Mouse (Mus musculus) heart, embryonic 13.5 days (tissue): ENCODE data around the gene Pdzrn3. TPM values are rescaled to one million over a fixed set of nuclear protein-coding genes. Genes with fewer than 3 reads are reported as not detected.

Experiments
- ATAC-seq: fragments of 200-750 bp; cut with Nextera tagmentation; 2 replicates; pipeline ENCODE4 v1.8.0; 2017; ENCODE audit warnings: moderate TSS enrichment; ENCODE audit not compliant: insufficient number of reproducible peaks, low FRiP score, low TSS enrichment; ENCODE audit errors: extremely low read depth
- H3K27ac ChIP-seq: fragments of 300-500 bp; sonication (generic); replicated peaks from 2 replicates; pipeline ENCODE4 v1.5.1; 2015; ENCODE audit warnings: moderate library complexity, mild to moderate bottlenecking, inconsistent platforms
- H3K27me3 ChIP-seq: fragments of 300-500 bp; sonication (generic); replicated peaks from 2 replicates; pipeline ENCODE4 v1.6.1; 2015; ENCODE audit warnings: mild to moderate bottlenecking, inconsistent platforms
- H3K36me3 ChIP-seq: fragments of 300-500 bp; sonication (generic); 2 replicates; pipeline ENCODE4 v1.6.1; 2015; ENCODE audit warnings: mild to moderate bottlenecking, inconsistent platforms
- H3K4me1 ChIP-seq: fragments of 300-500 bp; sonication (generic); 2 replicates; pipeline ENCODE4 v1.6.1; 2015; ENCODE audit warnings: inconsistent platforms
- H3K4me2 ChIP-seq: fragments of 300-500 bp; sonication (generic); 2 replicates; pipeline ENCODE4 v1.6.1; 2015; ENCODE audit warnings: inconsistent platforms, mild to moderate bottlenecking, moderate library complexity
- H3K4me3 ChIP-seq: fragments of 300-500 bp; sonication (generic); 2 replicates; pipeline ENCODE4 v1.5.1; 2015; ENCODE audit warnings: moderate library complexity, mild to moderate bottlenecking, inconsistent platforms
- H3K9ac ChIP-seq: fragments of 300-500 bp; sonication (generic); 2 replicates; pipeline ENCODE4 v1.6.1; 2015; ENCODE audit warnings: inconsistent platforms, mild to moderate bottlenecking, moderate library complexity
- H3K9me3 ChIP-seq: fragments of 300-500 bp; sonication (generic); 2 replicates; pipeline ENCODE4 v1.6.1; 2016; ENCODE audit warnings: inconsistent platforms
- WGBS: fragments of 180-500 bp; shearing (Covaris S2); methylation state at CpG from one replicate; pipeline ENCODE4 v1.1.7; 2015; ENCODE audit warnings: mixed read lengths; 5-methylcytosine and 5-hydroxymethylcytosine counted together
- polyA plus RNA-seq: library from polyadenylated mRNA; unstranded; fragments of >200 nt; fragmentation: Nextera tagmentation; extraction: Ambion mirVana; gene quantifications from 2 replicates; pipeline ENCODE4 v1.2.1, GENCODE M21; 2015

The Pdzrn3 gene
- polyA plus RNA-seq, 1 experiment from 2014 or later: 9.8 TPM

- Histone ChIP-seq H3K4me1 (peaks cover 78% of the 10 kb centered on the region), H3K27ac (peak overlapping the region; percentile 89), H3K9ac (peak overlapping the region; percentile 58), H3K4me3 (no peak overlapping the region), H3K9me3 (no peaks in the 10 kb centered on the region), H3K36me3 (no peaks in the 10 kb centered on the region), H3K27me3 (no peaks in the 10 kb centered on the region), H3K4me2 (peak overlapping the region; percentile 30; the same call in 1 of the 2 replicates)
- WGBS: 51% methylated on average over 5 of the region's 5 CpGs
- no peak for ATAC-seq
These were observed 50.0 kb downstream of the Pdzrn3 start for GRCm38 (mm10) chr6:101327741-101328140.

- Histone ChIP-seq H3K4me2 (0 out of 2 replicates have a peak overlapping the region, but pooled peaks have one; percentile 2), H3K9ac (no peak overlapping the region), H3K9me3 (no peaks in the 10 kb centered on the region), H3K36me3 (no peaks in the 10 kb centered on the region), H3K27ac (peak overlapping the region; percentile 89), H3K4me3 (no peak overlapping the region), H3K27me3 (no peaks in the 10 kb centered on the region), H3K4me1 (peaks cover 72% of the 10 kb centered on the region)
- 74% methylated on average over 3 of the region's 3 CpGs for WGBS
- ATAC-seq: no peak
These were observed 50.5 kb downstream of the Pdzrn3 start for GRCm38 (mm10) chr6:101327196-101327595.

- peaks cover 61% of the 10 kb centered on the region for H3K4me1 ChIP-seq
- WGBS: 69% methylated on average over 3 of the region's 3 CpGs
- no peak overlapping the region for H3K4me3 ChIP-seq
- H3K4me2 ChIP-seq: no peak overlapping the region
- ATAC-seq: no peak
- H3K27ac ChIP-seq: peak overlapping the region; percentile 89
- H3K36me3 ChIP-seq: no peaks in the 10 kb centered on the region
- H3K9me3 ChIP-seq: no peaks in the 10 kb centered on the region
- H3K27me3 ChIP-seq: no peaks in the 10 kb centered on the region
- no peak overlapping the region for H3K9ac ChIP-seq
These were observed 51.7 kb downstream of the Pdzrn3 start for GRCm38 (mm10) chr6:101325842-101326639.

- Histone ChIP-seq H3K9me3 (no peaks in the 10 kb centered on the region), H3K27me3 (no peaks in the 10 kb centered on the region), H3K27ac (no peak overlapping the region), H3K4me2 (no peak overlapping the region), H3K9ac (no peak overlapping the region), H3K36me3 (no peaks in the 10 kb centered on the region), H3K4me1 (peaks cover 56% of the 10 kb centered on the region), H3K4me3 (no peak overlapping the region)
- ATAC-seq: no peak
- WGBS: 87% methylated on average over 3 of the region's 3 CpGs
These were observed 55.1 kb downstream of the Pdzrn3 start for GRCm38 (mm10) chr6:101322580-101322979.

GRCm38 (mm10) chr6:101320386-101320785 lies 57.3 kb downstream of the Pdzrn3 start:
- H3K4me1 ChIP-seq: peaks cover 53% of the 10 kb centered on the region
- no peak overlapping the region for H3K4me3 ChIP-seq
- WGBS: 33% methylated on average over 3 of the region's 3 CpGs
- H3K36me3 ChIP-seq: no peaks in the 10 kb centered on the region
- H3K27me3 ChIP-seq: no peaks in the 10 kb centered on the region
- H3K27ac ChIP-seq: peak overlapping the region; percentile 58
- ATAC-seq: no peak; the same call in 1 of the 2 replicates
- no peak overlapping the region for H3K9ac ChIP-seq
- H3K4me2 ChIP-seq: no peak overlapping the region
- H3K9me3 ChIP-seq: no peaks in the 10 kb centered on the region

GRCm38 (mm10) chr6:101319374-101319967 lies 58.2 kb downstream of the Pdzrn3 start:
- H3K36me3 ChIP-seq: no peaks in the 10 kb centered on the region
- no peaks in the 10 kb centered on the region for H3K27me3 ChIP-seq
- peaks cover 51% of the 10 kb centered on the region for H3K4me1 ChIP-seq
- no peaks in the 10 kb centered on the region for H3K9me3 ChIP-seq
- ATAC-seq: no peak
- H3K4me3 ChIP-seq: no peak overlapping the region
- peak overlapping the region; percentile 70 for H3K27ac ChIP-seq
- WGBS: 69% methylated on average over 7 of the region's 7 CpGs
- no peak overlapping the region for H3K4me2 ChIP-seq
- no peak overlapping the region for H3K9ac ChIP-seq

- no peaks in the 10 kb centered on the region for H3K36me3 ChIP-seq
- 51% methylated on average over 6 of the region's 6 CpGs for WGBS
- peaks cover 59% of the 10 kb centered on the region for H3K4me1 ChIP-seq
- ATAC-seq: no peak
- peak overlapping the region; percentile 34; the same call in 1 of the 2 replicates for H3K27ac ChIP-seq
- no peaks in the 10 kb centered on the region for H3K27me3 ChIP-seq
- H3K9ac ChIP-seq: peak overlapping the region; percentile 54
- H3K4me2 ChIP-seq: no peak overlapping the region
- H3K4me3 ChIP-seq: no peak overlapping the region
- H3K9me3 ChIP-seq: no peaks in the 10 kb centered on the region
These were observed 59.2 kb downstream of the Pdzrn3 start for GRCm38 (mm10) chr6:101318530-101318929.

- H3K36me3 ChIP-seq: peaks cover 3% of the 10 kb centered on the region; the same call in 1 of the 2 replicates
These were observed 66.3 kb downstream of the Pdzrn3 start for GRCm38 (mm10) chr6:101311446-101311845.

GRCm38 (mm10) chr6:101310491-101310890 lies 67.2 kb downstream of the Pdzrn3 start:
- no peaks in the 10 kb centered on the region for H3K27me3 ChIP-seq
- ATAC-seq: no peak
- H3K9ac ChIP-seq: no peak overlapping the region
- H3K36me3 ChIP-seq: peaks cover 3% of the 10 kb centered on the region; the same call in 1 of the 2 replicates
- WGBS: 74% methylated on average over 9 of the region's 9 CpGs
- no peaks in the 10 kb centered on the region for H3K9me3 ChIP-seq
- H3K4me1 ChIP-seq: peaks cover 68% of the 10 kb centered on the region
- no peak overlapping the region for H3K4me2 ChIP-seq
- no peak overlapping the region for H3K27ac ChIP-seq
- no peak overlapping the region for H3K4me3 ChIP-seq

More at GRCm38 (mm10) chr6:101311446-101311845, 66.3 kb downstream of the Pdzrn3 start:
- Histone ChIP-seq H3K4me3 (no peak overlapping the region), H3K9ac (no peak overlapping the region), H3K4me1 (peaks cover 76% of the 10 kb centered on the region), H3K27ac (0 out of 2 replicates have a peak overlapping the region, but pooled peaks have one; percentile 24), H3K27me3 (no peaks in the 10 kb centered on the region), H3K4me2 (no peak overlapping the region), H3K9me3 (no peaks in the 10 kb centered on the region)
- ATAC-seq: no peak
- 12% methylated on average over 6 of the region's 6 CpGs for WGBS

GRCm38 (mm10) chr6:101307964-101308531 lies 69.6 kb downstream of the Pdzrn3 start:
- WGBS: 42% methylated on average over 11 of the region's 11 CpGs
- Histone ChIP-seq H3K9ac (0 out of 2 replicates have a peak overlapping the region, but pooled peaks have one; percentile 10), H3K4me3 (no peak overlapping the region), H3K4me1 (peaks cover 56% of the 10 kb centered on the region), H3K36me3 (peaks cover 13% of the 10 kb centered on the region), H3K27me3 (no peaks in the 10 kb centered on the region), H3K27ac (peak overlapping the region; percentile 62), H3K9me3 (no peaks in the 10 kb centered on the region), H3K4me2 (peak overlapping the region; percentile 26)
- no peak for ATAC-seq

- no peaks in the 10 kb centered on the region for H3K9me3 ChIP-seq
- no peak overlapping the region for H3K4me2 ChIP-seq
- WGBS: 55% methylated on average over 7 of the region's 7 CpGs
- ATAC-seq: no peak
- H3K4me1 ChIP-seq: peaks cover 46% of the 10 kb centered on the region
- no peak overlapping the region for H3K9ac ChIP-seq
- H3K27me3 ChIP-seq: no peaks in the 10 kb centered on the region
- peaks cover 13% of the 10 kb centered on the region for H3K36me3 ChIP-seq
- no peak overlapping the region for H3K4me3 ChIP-seq
- 0 out of 2 replicates have a peak overlapping the region, but pooled peaks have one; percentile 18 for H3K27ac ChIP-seq
These were observed 70.9 kb downstream of the Pdzrn3 start for GRCm38 (mm10) chr6:101306834-101307233.
